17 mouse cellular contexts compared by ENCODE assay signal in the genomic region with DNA sequence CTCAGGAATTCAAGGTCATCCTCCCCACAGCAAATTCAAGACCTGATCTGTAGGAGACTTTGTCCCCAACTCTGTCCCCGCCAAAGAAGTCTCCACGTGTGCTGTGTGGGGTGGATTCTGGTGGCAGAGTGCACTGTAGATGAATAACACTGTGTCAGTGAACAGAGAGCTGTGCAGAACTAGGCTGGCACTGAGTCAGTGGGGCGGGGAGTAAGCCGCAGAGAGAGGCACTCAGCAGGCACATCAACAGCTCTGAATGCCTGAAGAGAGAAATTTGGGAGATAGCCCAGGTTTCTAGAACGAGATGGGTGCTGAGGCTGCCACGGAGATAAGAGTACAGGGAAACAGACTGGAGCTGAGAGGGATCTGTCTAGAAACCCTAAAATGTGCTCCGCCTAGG. TPM values are rescaled to one million over a fixed set of nuclear protein-coding genes. Genes with fewer than 3 reads are reported as not detected.
DNase-seq lines count a peak whose midpoint lies in the region; ATAC-seq and TF ChIP-seq lines count a peak whose summit lies in the region.
"Had no signal": no experiment of that assay in that cellular context is flagged by ENCODE, and none has a peak within 500 bp of the region (broad histone marks: within the 10 kb centered on the region; RNA-seq: fewer than 3 reads in every experiment).

No protein-coding gene starts in this region.

- WGBS in kidney, adult 2 months = 72% methylated on average over 7 of the region's 7 CpGs
- 70% methylated on average over 7 of the region's 7 CpGs for WGBS in neural tube, embryonic 14.5 days
- WGBS in limb, embryonic 10.5 days = 72% methylated on average over 7 of the region's 7 CpGs

- TF ChIP-seq POLR2A in kidney, adult 2 months (IDR thresholded peaks at IDR 0.05; ENCODE audit: low read depth, low read length) = no peak

- DNase-seq in cerebellum, adult 9-10 months = peak; percentile 60
- no peak for DNase-seq in cerebellum, adult 18-20 months
- peak; percentile 63 for DNase-seq in kidney, adult 2 months
- DNase-seq in kidney, adult 18-20 months = no peak
- no peak for DNase-seq in neural tube, embryonic 10.5 days (ENCODE audit: extremely low spot score, low spot score)
- DNase-seq in right cerebral cortex, postnatal 14 days = peak; percentile 52
- no peak for DNase-seq in limb, embryonic 10.5 days (ENCODE audit: low spot score)
- DNase-seq: gastrocnemius, postnatal 25 days; heart, postnatal 36 days; lung, embryonic 14.5 days; thymus, postnatal 25 days had no signal

- ATAC-seq in neural tube, embryonic 14.5 days (ENCODE audit: low read depth) = no peak

- H3K4me3 ChIP-seq in kidney, adult 2 months (ENCODE audit: insufficient read depth, low read depth, low read length) = no peak overlapping the region
- no peak overlapping the region for H3K4me3 ChIP-seq in neural tube, embryonic 14.5 days (ENCODE audit: low read depth, low read length)
- no peak overlapping the region for H3K4me3 ChIP-seq in limb, embryonic 10.5 days
- H3K4me3 ChIP-seq: embryonic facial prominence, embryonic 12.5 days had no signal

- H3K27me3 ChIP-seq in kidney, adult 2 months (replicated peaks; ENCODE audit: control insufficient read depth, insufficient read depth, low read length) = no peaks in the 10 kb centered on the region
- H3K27me3 ChIP-seq in neural tube, embryonic 14.5 days (ENCODE audit: control insufficient read depth, insufficient read depth, low read length) = no peaks in the 10 kb centered on the region; the same call in 1 of the 2 replicates
- H3K27me3 ChIP-seq in limb, embryonic 10.5 days (ENCODE audit: low read depth, poor library complexity, severe bottlenecking) = peaks cover 11% of the 10 kb centered on the region
- H3K27me3 ChIP-seq: embryonic facial prominence, embryonic 12.5 days; megakaryocyte, embryonic 14.5 days had no signal

- 0 out of 2 replicates have a peak, but pooled peaks cover 1% of the 10 kb centered on the region for H3K36me3 ChIP-seq in kidney, adult 2 months (ENCODE audit: control insufficient read depth, insufficient read depth, low read length)
- H3K36me3 ChIP-seq in neural tube, embryonic 14.5 days (ENCODE audit: control insufficient read depth, insufficient read depth, low read length) = peaks cover 7% of the 10 kb centered on the region; the same call in 1 of the 2 replicates
- H3K36me3 ChIP-seq in limb, embryonic 10.5 days = peaks cover 44% of the 10 kb centered on the region

- no peaks in the 10 kb centered on the region for H3K9me3 ChIP-seq in neural tube, embryonic 14.5 days (ENCODE audit: control insufficient read depth, low read length)
- H3K9me3 ChIP-seq in limb, embryonic 10.5 days (replicated peaks) = no peaks in the 10 kb centered on the region
- H3K9me3 ChIP-seq: embryonic facial prominence, embryonic 12.5 days; megakaryocyte, embryonic 14.5 days had no signal

- peaks cover 2% of the 10 kb centered on the region; the same call in 1 of the 2 replicates for H3K4me1 ChIP-seq in kidney, adult 2 months (ENCODE audit: control insufficient read depth, insufficient read depth, low read length)
- peaks cover 34% of the 10 kb centered on the region for H3K4me1 ChIP-seq in neural tube, embryonic 14.5 days (ENCODE audit: control insufficient read depth, insufficient read depth, low read length)
- peaks cover 56% of the 10 kb centered on the region for H3K4me1 ChIP-seq in limb, embryonic 10.5 days

- 0 out of 2 replicates have a peak overlapping the region, but pooled peaks have one; percentile 12 for H3K4me2 ChIP-seq in neural tube, embryonic 14.5 days (ENCODE audit: low read depth, low read length)
- H3K4me2 ChIP-seq: lung, embryonic 14.5 days had no signal

- H3K9ac ChIP-seq in neural tube, embryonic 14.5 days (replicated peaks; ENCODE audit: low read depth, low read length) = no peak overlapping the region
- H3K9ac ChIP-seq: embryonic facial prominence, embryonic 12.5 days; lung, embryonic 14.5 days had no signal

- H3K27ac ChIP-seq in kidney, adult 2 months (ENCODE audit: insufficient read depth, low read depth, low read length) = no peak overlapping the region
- H3K27ac ChIP-seq in neural tube, embryonic 14.5 days (ENCODE audit: low read depth, low read length) = no peak overlapping the region
- H3K27ac ChIP-seq in limb, embryonic 10.5 days = no peak overlapping the region
- H3K27ac ChIP-seq: embryonic facial prominence, embryonic 12.5 days had no signal

- no peak for TF ChIP-seq CTCF in kidney, adult 2 months (conservative IDR thresholded peaks at IDR 0.05; ENCODE audit: insufficient read depth, insufficient read length, low read depth, low read length)

RNA-seq across cellular contexts. Expression of a gene that starts 1.3 kb away (rescaled TPM):
- polyA plus RNA-seq in kidney, adult 2 months (2012; rRNA removed) = 5.0 and 5.8 TPM in 2 replicates
- 8.0 and 11.0 TPM in 2 replicates for polyA plus RNA-seq in neural tube, embryonic 14.5 days (2014; fragmentation: Nextera tagmentation; extraction: Ambion mirVana)
- 8.9 and 9.7 TPM in 2 replicates for polyA plus RNA-seq in limb, embryonic 10.5 days (2016; fragmentation: Nextera tagmentation; extraction: Ambion mirVana)

RNA-seq across cellular contexts. Expression of a gene that starts 1.4 kb away (rescaled TPM):
- 99.5 and 117 TPM in 2 replicates for polyA plus RNA-seq in kidney, adult 2 months (2012; rRNA removed)
- 169 and 179 TPM in 2 replicates for polyA plus RNA-seq in neural tube, embryonic 14.5 days (2014; fragmentation: Nextera tagmentation; extraction: Ambion mirVana)
- polyA plus RNA-seq in limb, embryonic 10.5 days (2016; fragmentation: Nextera tagmentation; extraction: Ambion mirVana) = 111 and 132 TPM in 2 replicates

RNA-seq across cellular contexts. Expression of a gene that starts 9.3 kb away (rescaled TPM):
- 1.1 and 4.7 TPM in 2 replicates for polyA plus RNA-seq in kidney, adult 2 months (2012; rRNA removed)
- 4.2 and 4.4 TPM in 2 replicates for polyA plus RNA-seq in neural tube, embryonic 14.5 days (2014; fragmentation: Nextera tagmentation; extraction: Ambion mirVana)
- 1.6 and 1.9 TPM in 2 replicates for polyA plus RNA-seq in limb, embryonic 10.5 days (2016; fragmentation: Nextera tagmentation; extraction: Ambion mirVana)

RNA-seq across cellular contexts. Expression of a gene that starts 11.7 kb away (rescaled TPM):
- polyA plus RNA-seq in kidney, adult 2 months (2012; rRNA removed) = 0.07 and 0.27 TPM in 2 replicates
- polyA plus RNA-seq in neural tube, embryonic 14.5 days (2014; fragmentation: Nextera tagmentation; extraction: Ambion mirVana) = not detected in 2 replicates
- not detected in 2 replicates for polyA plus RNA-seq in limb, embryonic 10.5 days (2016; fragmentation: Nextera tagmentation; extraction: Ambion mirVana)
- polyA plus RNA-seq: brain, embryonic 14.5 days; embryonic facial prominence, embryonic 12.5 days; forebrain, embryonic 11.5 days; limb, embryonic 11.5 days; lung, embryonic 14.5 days had no signal

RNA-seq across cellular contexts. Expression of a gene that starts 14.7 kb away (rescaled TPM):
- polyA plus RNA-seq in kidney, adult 2 months (2012; rRNA removed) = 43.6 and 50.8 TPM in 2 replicates
- 30.4 and 45.1 TPM in 2 replicates for polyA plus RNA-seq in neural tube, embryonic 14.5 days (2014; fragmentation: Nextera tagmentation; extraction: Ambion mirVana)
- 85.6 and 99.7 TPM in 2 replicates for polyA plus RNA-seq in limb, embryonic 10.5 days (2016; fragmentation: Nextera tagmentation; extraction: Ambion mirVana)

Comparison
In these comparisons a context has a peak if more than half of its experiments do, and no peak if none do; other contexts are left out.
1. DNase-seq: peak in cerebellum, adult 9-10 months (single experiment), kidney, adult 2 months (single experiment) and right cerebral cortex, postnatal 14 days (single experiment); none in cerebellum, adult 18-20 months (0 of 2), kidney, adult 18-20 months (single experiment), neural tube, embryonic 10.5 days (single experiment) and limb, embryonic 10.5 days (single experiment).